Mouse (Mus musculus) megakaryocyte, embryonic 14.5 days (primary cell): Measurements from ENCODE around the gene Ctsa.

Source experiments
- FLI1 ChIP-seq: IDR thresholded peaks from 2 replicates; pipeline ENCODE4 v1.6.1; 2012; ENCODE audit warnings: low read length, inconsistent platforms, mixed read lengths
- GATA1 ChIP-seq: IDR thresholded peaks from 3 replicates; pipeline ENCODE4 v1.6.1; 2012; ENCODE audit warnings: mixed read lengths, low read length, inconsistent platforms, borderline replicate concordance

DNA sequence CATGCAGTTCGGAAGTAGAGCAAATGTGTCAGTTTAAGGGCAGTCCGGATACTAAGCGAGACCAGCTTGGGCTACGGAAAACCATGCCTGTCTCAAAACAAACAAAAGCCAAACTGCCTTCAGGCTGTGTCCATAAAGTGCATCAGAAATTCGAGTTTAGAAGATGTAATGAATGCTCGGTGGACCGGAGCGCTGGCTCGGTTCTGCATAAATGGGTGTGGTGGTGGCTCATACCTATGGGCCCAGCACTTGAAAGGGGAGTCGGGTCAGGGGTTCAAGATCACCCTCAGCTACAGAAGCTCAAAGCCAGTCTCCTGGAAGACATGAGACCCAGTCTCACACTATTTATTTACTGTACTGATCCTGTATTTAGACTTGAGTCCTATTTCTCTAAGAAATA lies 44.9 kb upstream of the Ctsa start:
- TF ChIP-seq GATA1 (no peak), FLI1 (no peak)
